Mouse (Mus musculus): Measurements from ENCODE around the gene Pbx1.

GRCm38 (mm10) chr1:168336238-168336818 lies 95.7 kb downstream of the Pbx1 start:
- no peak for TF ChIP-seq GATA1 (IDR thresholded peaks at IDR 0.05; ENCODE audit: low read length)
- TF ChIP-seq TAL1 (IDR thresholded peaks at IDR 0.05; ENCODE audit: low read length), result no peak
